18 mouse cellular contexts compared by ENCODE assay signal in genomic region chr1:181838111-181838510, GRCm38 (mm10).
"Had no signal": no experiment of that assay in that cellular context is flagged by ENCODE, and none has a peak within 500 bp of the region (broad histone marks: within the 10 kb centered on the region; RNA-seq: fewer than 3 reads in every experiment).

No protein-coding gene starts in this region.

- ATAC-seq: midbrain, embryonic 16.5 days had no signal

- H3K27me3 ChIP-seq: midbrain, embryonic 12.5 days; neural tube, embryonic 13.5 days; neural tube, embryonic 15.5 days had no signal

- H3K4me2 ChIP-seq: lung, embryonic 14.5 days; midbrain, embryonic 12.5 days; neural tube, embryonic 13.5 days; neural tube, embryonic 15.5 days had no signal

- H3K9me3 ChIP-seq: midbrain, embryonic 10.5 days; midbrain, embryonic 12.5 days; neural tube, embryonic 13.5 days; neural tube, embryonic 15.5 days had no signal

- H3K27ac ChIP-seq: midbrain, embryonic 10.5 days; midbrain, embryonic 12.5 days; neural tube, embryonic 13.5 days; neural tube, embryonic 15.5 days had no signal

- H3K9ac ChIP-seq: lung, embryonic 14.5 days; midbrain, embryonic 12.5 days; neural tube, embryonic 13.5 days; neural tube, embryonic 15.5 days had no signal

- H3K4me3 ChIP-seq: midbrain, embryonic 10.5 days; midbrain, embryonic 12.5 days; myocyte; neural tube, embryonic 13.5 days; neural tube, embryonic 15.5 days had no signal

- DNase-seq: lung, embryonic 14.5 days; lung, postnatal 10 days; lung, postnatal 4 days; midbrain, embryonic 14.5 days; retina, postnatal 1 day; right cerebral cortex, adult 18-20 months; right cerebral cortex, postnatal 25 days; right cerebral cortex, postnatal 4 days; spleen, adult 18-20 months; thymus, adult 18-20 months; thymus, postnatal 14 days; thymus, postnatal 36 days had no signal
